Mouse (Mus musculus) spleen, embryonic (tissue): ENCODE data around the gene Mttp.

ENCODE experiments used
- CTCF ChIA-PET: fragments of 350-600 bp; sonication (Branson Sonifier 250); formaldehyde crosslinking; loops from one replicate; lab custom pipeline; 2022; lab: Charles Lee

The Mttp gene

DNA sequence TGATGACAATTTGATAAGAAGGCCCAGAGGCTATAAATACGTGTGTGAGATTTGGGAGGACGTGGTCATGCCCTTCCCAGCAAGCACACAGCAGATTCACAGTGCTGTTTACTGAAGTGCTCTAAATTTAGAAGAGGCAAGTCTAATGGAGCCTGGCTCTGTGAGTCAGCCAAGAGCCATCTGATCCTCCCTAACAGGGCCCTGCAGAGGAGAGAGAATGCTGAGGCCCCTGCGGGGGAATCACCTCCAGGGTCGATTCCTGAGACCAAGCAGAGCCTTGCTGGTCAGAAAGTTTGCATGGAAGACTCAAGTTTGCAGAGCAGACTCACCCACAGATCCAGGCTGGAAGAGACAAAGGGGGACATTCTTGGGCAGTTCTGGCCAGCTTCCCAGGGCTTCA is 90.8 kb downstream of the Mttp start:
- CTCF ChIA-PET, result no interaction called here

DNA sequence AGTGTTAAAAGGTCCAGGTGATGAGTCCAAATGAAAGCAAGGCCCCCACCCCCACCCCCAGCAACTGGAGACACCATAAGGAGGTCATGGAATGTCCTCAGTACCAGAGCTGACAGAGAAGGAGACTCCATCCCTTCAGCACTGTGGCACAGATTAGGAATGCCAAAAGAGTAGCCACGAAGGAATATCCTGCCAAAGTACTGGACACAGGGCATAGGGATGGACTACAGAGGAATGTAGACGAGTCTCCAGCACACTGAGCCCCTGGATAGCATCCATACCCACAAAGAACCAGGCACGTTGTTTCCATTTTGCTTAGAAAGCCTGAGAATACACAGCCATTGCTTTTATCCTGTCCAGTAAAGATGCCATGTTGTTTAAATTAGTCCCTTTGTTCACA is 93.3 kb downstream of the Mttp start:
- CTCF ChIA-PET, result no interaction called here

DNA sequence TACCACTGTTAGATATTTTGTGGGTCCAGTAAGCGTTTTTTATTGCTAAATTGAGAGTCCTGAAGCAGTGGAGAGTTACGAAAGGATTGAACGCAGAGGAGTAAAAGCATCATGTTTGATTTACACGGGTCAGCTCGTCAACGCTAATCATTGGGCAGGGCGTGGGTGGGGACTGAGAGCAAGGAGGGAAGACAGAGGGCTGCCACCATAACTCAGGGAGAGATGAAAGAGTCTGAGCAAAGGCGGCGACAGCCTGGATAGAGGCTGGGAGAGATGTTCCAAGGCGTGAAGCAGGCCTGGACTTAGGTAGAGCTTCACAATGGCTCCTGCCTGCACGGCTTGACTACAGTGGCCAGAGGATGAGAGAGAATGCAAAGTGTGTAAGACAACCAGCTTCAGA is 94.0 kb downstream of the Mttp start:
- CTCF ChIA-PET, result no interaction called here

DNA sequence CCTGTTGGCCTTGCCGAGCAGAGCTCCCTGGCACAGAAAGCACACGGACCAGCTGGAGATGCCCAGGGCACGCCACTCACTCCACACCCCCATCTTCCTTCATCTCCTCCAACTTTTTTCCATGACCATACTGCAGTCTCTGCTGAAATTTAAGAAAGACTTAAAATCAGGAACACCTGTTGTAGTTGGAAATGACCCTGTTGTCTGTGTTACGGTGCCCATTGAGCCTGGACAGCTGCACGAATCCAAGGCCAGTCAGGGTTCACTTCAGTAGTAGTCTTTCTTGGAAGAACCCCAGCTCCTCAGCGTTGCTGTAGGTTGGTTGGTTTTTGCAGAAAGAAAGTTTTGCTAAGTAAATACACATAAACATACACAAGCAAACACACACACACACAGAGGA is 95.2 kb downstream of the Mttp start:
- CTCF ChIA-PET, result interaction anchor here (0.7 kb wide), 1 partner anchor 870 kb away, joined by 3 read pairs; no protein-coding TSS in a partner anchor

DNA sequence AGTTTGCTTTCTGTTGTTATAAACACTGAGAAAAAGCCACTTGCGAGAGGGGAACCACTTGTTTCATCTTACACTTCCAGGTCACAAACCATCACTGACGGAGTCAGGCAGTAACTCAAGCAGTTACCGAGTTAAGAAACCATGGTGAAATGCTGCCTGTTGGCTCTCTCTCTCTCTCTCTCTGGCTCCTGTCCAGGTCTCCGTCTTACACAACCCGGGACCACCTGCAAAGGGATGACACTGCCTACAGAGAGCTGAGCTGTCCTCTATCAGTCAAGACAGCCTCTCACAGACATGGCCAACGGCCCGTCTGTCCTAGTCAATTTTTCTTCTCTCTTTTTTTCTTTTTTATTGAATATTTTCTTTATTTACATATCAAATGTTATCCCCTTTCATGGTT is 101.5 kb downstream of the Mttp start:
- CTCF ChIA-PET, result no interaction called here

DNA sequence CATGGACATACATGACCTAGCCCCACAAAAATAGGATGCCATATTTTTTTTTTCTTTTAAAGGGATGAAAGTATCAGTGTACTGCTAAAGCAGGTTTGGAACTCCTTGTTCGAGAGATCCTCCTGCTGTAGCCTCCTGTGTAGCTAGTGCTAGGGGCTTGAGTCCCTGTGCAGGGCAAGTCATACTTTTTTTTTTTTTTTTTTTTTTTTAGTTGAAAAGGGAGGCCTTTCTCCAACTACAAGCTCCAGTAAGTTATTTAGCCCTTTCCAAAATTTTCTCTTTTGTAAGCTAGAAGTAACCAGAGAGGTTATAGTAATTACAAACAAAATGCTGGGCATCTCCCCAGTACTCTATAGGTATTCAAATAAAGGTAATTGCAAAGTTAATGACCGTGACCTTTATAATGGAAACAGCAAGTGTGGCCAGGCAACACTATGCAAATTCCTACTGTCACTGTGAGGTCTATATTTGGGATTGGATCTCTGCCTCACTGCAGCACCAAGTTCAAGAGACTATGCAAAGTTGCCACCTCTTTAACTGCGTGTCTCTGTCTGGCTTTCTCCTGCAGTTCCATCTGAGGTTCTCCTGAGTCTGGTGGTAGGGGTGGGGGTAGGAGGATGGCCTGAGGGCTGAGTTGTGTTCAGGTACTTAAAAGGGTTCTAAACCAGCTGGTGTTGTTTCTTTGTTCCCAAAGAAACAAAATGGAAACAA is 103.0 kb downstream of the Mttp start:
- CTCF ChIA-PET, result no interaction called here

DNA sequence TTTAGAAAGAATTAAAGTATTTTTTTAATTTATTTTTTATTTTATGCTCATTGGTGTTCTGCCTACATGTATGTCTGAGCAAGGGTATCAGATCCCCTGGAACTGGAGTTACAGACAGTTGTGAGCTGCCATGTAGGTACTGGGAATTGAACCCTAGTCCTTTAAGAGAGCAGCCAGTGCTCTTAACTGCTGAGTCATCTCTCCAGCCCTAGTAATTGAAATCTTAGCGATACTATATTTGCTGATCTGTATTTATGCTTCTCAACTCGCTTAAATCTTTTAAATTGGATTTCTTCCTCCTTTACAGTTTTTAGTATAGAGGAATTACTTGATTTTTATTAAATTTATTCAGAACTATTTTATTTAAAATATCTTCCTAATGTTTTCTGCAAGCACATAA is 103.8 kb downstream of the Mttp start:
- CTCF ChIA-PET, result no interaction called here
